ENCODE assay signal across 8 mouse cellular contexts in genomic region chr3:51358181-51358580, GRCm38 (mm10). TPM values are rescaled to one million over a fixed set of nuclear protein-coding genes. Genes with fewer than 3 reads are reported as not detected.
DNase-seq lines count a peak whose midpoint lies in the region; ATAC-seq and TF ChIP-seq lines count a peak whose summit lies in the region.

No protein-coding gene starts in this region.

- no peak for TF ChIP-seq CTCF in G1E (IDR thresholded peaks at IDR 0.05; ENCODE audit: low read depth, low read length)
- no peak for TF ChIP-seq CTCF in left cerebral cortex, adult 2 months (IDR thresholded peaks at IDR 0.05)

- H3K27me3 ChIP-seq in G1E (ENCODE audit: insufficient read depth, low read length), result peaks cover 12% of the 10 kb centered on the region
- peaks cover 24% of the 10 kb centered on the region for H3K27me3 ChIP-seq in forebrain, embryonic 15.5 days
- peaks cover 18% of the 10 kb centered on the region for H3K27me3 ChIP-seq in hindbrain, embryonic 15.5 days

- intact Hi-C loops in left cerebral cortex, adult 2 months (cut with DNase I), result no loop called here

- no peaks in the 10 kb centered on the region for H3K36me3 ChIP-seq in G1E (replicated peaks)
- no peaks in the 10 kb centered on the region for H3K36me3 ChIP-seq in forebrain, embryonic 15.5 days
- no peaks in the 10 kb centered on the region for H3K36me3 ChIP-seq in hindbrain, embryonic 15.5 days

- no peak overlapping the region for H3K27ac ChIP-seq in brown adipose tissue, adult 24 weeks (replicated peaks; ENCODE audit: low read depth, low read length)
- H3K27ac ChIP-seq in forebrain, embryonic 15.5 days (replicated peaks), result no peak overlapping the region
- no peak overlapping the region for H3K27ac ChIP-seq in hindbrain, embryonic 15.5 days (replicated peaks)
- no peak overlapping the region for H3K27ac ChIP-seq in left cerebral cortex, adult 2 months

- 2% methylated on average over 15 of the region's 15 CpGs for WGBS in forebrain, embryonic 15.5 days
- WGBS in hindbrain, embryonic 15.5 days, result 1% methylated on average over 15 of the region's 15 CpGs

- H3K4me2 ChIP-seq in forebrain, embryonic 15.5 days (replicated peaks), result peak overlapping the region; percentile 46
- H3K4me2 ChIP-seq in hindbrain, embryonic 15.5 days, result peak overlapping the region; percentile 75

- no peak for DNase-seq in G1E (ENCODE audit: low spot score)
- DNase-seq in left cerebral cortex, adult 2 months (ENCODE audit: extremely low spot score in 1 of 2, low spot score in 2 of 2), result peak; percentile 49 to 69
- peak; percentile 36 to 77 for DNase-seq in lung, postnatal 4 days
- DNase-seq in right cerebral cortex, adult 2 months (ENCODE audit: low spot score in 2 of 2), result peak; percentile 74 to 76

- H3K4me1 ChIP-seq in G1E (ENCODE audit: insufficient read depth, low read depth, low read length), result peaks cover 42% of the 10 kb centered on the region
- no peaks in the 10 kb centered on the region for H3K4me1 ChIP-seq in brown adipose tissue, adult 24 weeks (ENCODE audit: control insufficient read depth, insufficient read depth, insufficient read length, low read length)
- H3K4me1 ChIP-seq in forebrain, embryonic 15.5 days, result peaks cover 8% of the 10 kb centered on the region
- H3K4me1 ChIP-seq in hindbrain, embryonic 15.5 days (replicated peaks), result peaks cover 9% of the 10 kb centered on the region

- H3K9ac ChIP-seq in forebrain, embryonic 15.5 days (replicated peaks), result no peak overlapping the region
- H3K9ac ChIP-seq in hindbrain, embryonic 15.5 days, result no peak overlapping the region

- H3K4me3 ChIP-seq in G1E (ENCODE audit: low read depth, low read length), result peak overlapping the region; percentile 77; the same call in 1 of the 2 replicates
- H3K4me3 ChIP-seq in brown adipose tissue, adult 24 weeks (ENCODE audit: insufficient read depth, low read depth, low read length), result peak overlapping the region; percentile 63
- H3K4me3 ChIP-seq in forebrain, embryonic 15.5 days, result peak overlapping the region; percentile 40
- peak overlapping the region; percentile 48 for H3K4me3 ChIP-seq in hindbrain, embryonic 15.5 days
- H3K4me3 ChIP-seq in left cerebral cortex, adult 2 months, result peak overlapping the region; percentile 33; the same call in 1 of the 2 replicates

- ATAC-seq in G1E (ENCODE audit: extremely low read depth, insufficient number of reproducible peaks, low FRiP score, poor library complexity, severe bottlenecking), result no peak
- ATAC-seq in forebrain, embryonic 15.5 days (replicated peaks), result no peak
- ATAC-seq in hindbrain, embryonic 15.5 days (ENCODE audit: low FRiP score, low read depth), result peak; percentile 54
- no peak for ATAC-seq in activated CD4-positive, CD25-positive, alpha-beta regulatory T cell, adult 4 months

- peaks cover 5% of the 10 kb centered on the region; the same call in 1 of the 2 replicates for H3K9me3 ChIP-seq in G1E (replicated peaks)
- H3K9me3 ChIP-seq in forebrain, embryonic 15.5 days, result no peaks in the 10 kb centered on the region
- H3K9me3 ChIP-seq in hindbrain, embryonic 15.5 days, result no peaks in the 10 kb centered on the region

RNA-seq across cellular contexts. Expression of gene Elf2, which starts 17.7 kb away (rescaled TPM):
- total RNA-seq in G1E (2014; fragmentation: Nextera tagmentation) (67.8 and 73.6 TPM in 2 replicates), G1E (2017) (98.1 and 111 TPM in 2 replicates)
- polyA plus RNA-seq in G1E (2012), result 38.1 and 52.6 TPM in 2 replicates
- polyA plus RNA-seq in brown adipose tissue, adult 24 weeks (2012; ENCODE audit: insufficient read depth, insufficient read length, missing spikeins), result 20.0 and 24.1 TPM in 2 replicates
- polyA plus RNA-seq in forebrain, embryonic 15.5 days (2015; fragmentation: Nextera tagmentation; extraction: Ambion mirVana), result 53.6 and 54.8 TPM in 2 replicates
- polyA plus RNA-seq in hindbrain, embryonic 15.5 days (2015; fragmentation: Nextera tagmentation; extraction: Ambion mirVana), result 34.2 and 35.7 TPM in 2 replicates
- 10 to 100 TPM; 48.5 to 51.8 TPM for total RNA-seq in left cerebral cortex, adult 2 months (2021)
- polyA plus RNA-seq in activated CD4-positive, CD25-positive, alpha-beta regulatory T cell, adult 4 months (2017; shearing (Covaris generic)), result 10 to 100 TPM; 41.0 to 54.1 TPM

RNA-seq across cellular contexts. Expression of gene Mgarp, which starts 38.4 kb away (rescaled TPM):
- total RNA-seq in G1E (2014; fragmentation: Nextera tagmentation) (5.6 and 6.6 TPM in 2 replicates), G1E (2017) (20.3 and 24.7 TPM in 2 replicates)
- 14.4 and 16.8 TPM in 2 replicates for polyA plus RNA-seq in G1E (2012)
- polyA plus RNA-seq in brown adipose tissue, adult 24 weeks (2012; ENCODE audit: insufficient read depth, insufficient read length, missing spikeins), result not detected in 2 replicates
- polyA plus RNA-seq in forebrain, embryonic 15.5 days (2015; fragmentation: Nextera tagmentation; extraction: Ambion mirVana), result 0.50 and 0.60 TPM in 2 replicates
- 2.0 and 2.5 TPM in 2 replicates for polyA plus RNA-seq in hindbrain, embryonic 15.5 days (2015; fragmentation: Nextera tagmentation; extraction: Ambion mirVana)
- not detected for total RNA-seq in left cerebral cortex, adult 2 months (2021)
- 1 to 10 TPM; 1.5 to 6.0 TPM for polyA plus RNA-seq in activated CD4-positive, CD25-positive, alpha-beta regulatory T cell, adult 4 months (2017; shearing (Covaris generic))

RNA-seq across cellular contexts. Expression of gene Ndufc1, which starts 50.6 kb away (rescaled TPM):
- total RNA-seq in G1E (2014; fragmentation: Nextera tagmentation), result 199 and 247 TPM in 2 replicates
- 106 and 114 TPM in 2 replicates for total RNA-seq in G1E (2017)
- 16.7 and 38.6 TPM in 2 replicates for polyA plus RNA-seq in G1E (2012)
- polyA plus RNA-seq in brown adipose tissue, adult 24 weeks (2012; ENCODE audit: insufficient read depth, insufficient read length, missing spikeins), result 1,941 and 2,055 TPM in 2 replicates
- 732 and 752 TPM in 2 replicates for polyA plus RNA-seq in forebrain, embryonic 15.5 days (2015; fragmentation: Nextera tagmentation; extraction: Ambion mirVana)
- polyA plus RNA-seq in hindbrain, embryonic 15.5 days (2015; fragmentation: Nextera tagmentation; extraction: Ambion mirVana), result 733 and 815 TPM in 2 replicates
- total RNA-seq in left cerebral cortex, adult 2 months (2021), result 100 to 1,000 TPM; 286 to 307 TPM
- 100 to 1,000 TPM; 213 to 287 TPM for polyA plus RNA-seq in activated CD4-positive, CD25-positive, alpha-beta regulatory T cell, adult 4 months (2017; shearing (Covaris generic))

RNA-seq across cellular contexts. Expression of gene Naa15, which starts 56.8 kb away (rescaled TPM):
- total RNA-seq in G1E (2014; fragmentation: Nextera tagmentation) (131 and 138 TPM in 2 replicates), G1E (2017) (52.5 and 63.5 TPM in 2 replicates)
- polyA plus RNA-seq in G1E (2012), result 15.9 and 28.6 TPM in 2 replicates
- 22.5 and 26.8 TPM in 2 replicates for polyA plus RNA-seq in brown adipose tissue, adult 24 weeks (2012; ENCODE audit: insufficient read depth, insufficient read length, missing spikeins)
- polyA plus RNA-seq in forebrain, embryonic 15.5 days (2015; fragmentation: Nextera tagmentation; extraction: Ambion mirVana), result 56.5 and 65.6 TPM in 2 replicates
- polyA plus RNA-seq in hindbrain, embryonic 15.5 days (2015; fragmentation: Nextera tagmentation; extraction: Ambion mirVana), result 45.9 and 47.6 TPM in 2 replicates
- total RNA-seq in left cerebral cortex, adult 2 months (2021), result 10 to 100 TPM; 50.1 to 54.6 TPM
- 10 to 100 TPM; 19.8 to 36.4 TPM for polyA plus RNA-seq in activated CD4-positive, CD25-positive, alpha-beta regulatory T cell, adult 4 months (2017; shearing (Covaris generic))
